Mouse (Mus musculus) neural tube, embryonic 11.5 days (tissue): ENCODE measurements around the gene Hba-a1. TPM values are rescaled to one million over a fixed set of nuclear protein-coding genes. Genes with fewer than 3 reads are reported as not detected.

Experiments
- ATAC-seq: fragments of 200-750 bp; cut with Nextera tagmentation; 2 replicates; pipeline ENCODE4 v1.8.0; 2017; ENCODE audit warnings: moderate number of reproducible peaks, mild to moderate bottlenecking, moderate TSS enrichment, moderate library complexity; ENCODE audit not compliant: insufficient read depth, low FRiP score, low TSS enrichment
- DNase-seq: peaks from one replicate; pipeline ENCODE4 v3.0.0-alpha.2; 2015; ENCODE audit warnings: low spot score
- H3K27ac ChIP-seq: fragments of 300-500 bp; sonication (generic); 2 replicates; pipeline ENCODE4 v1.5.1; 2014; ENCODE audit warnings: low read depth, mild to moderate bottlenecking, low read length
- H3K27me3 ChIP-seq: fragments of 300-500 bp; sonication (generic); 2 replicates; pipeline ENCODE4 v1.6.1; 2014; ENCODE audit warnings: mild to moderate bottlenecking, low read length, mixed read lengths; ENCODE audit not compliant: control insufficient read depth, insufficient read depth
- H3K36me3 ChIP-seq: fragments of 300-500 bp; sonication (generic); 2 replicates; pipeline ENCODE4 v1.6.1; 2014; ENCODE audit warnings: mild to moderate bottlenecking, low read length, moderate library complexity, mixed read lengths; ENCODE audit not compliant: control insufficient read depth, insufficient read depth
- H3K4me1 ChIP-seq: fragments of 300-500 bp; sonication (generic); 2 replicates; pipeline ENCODE4 v1.6.1; 2014; ENCODE audit warnings: low read length, mixed read lengths; ENCODE audit not compliant: control insufficient read depth, insufficient read depth
- H3K4me2 ChIP-seq: fragments of 300-500 bp; sonication (generic); 2 replicates; pipeline ENCODE4 v1.6.1; 2014; ENCODE audit warnings: low read depth, mild to moderate bottlenecking, moderate library complexity
- H3K4me3 ChIP-seq: fragments of 300-500 bp; sonication (generic); 2 replicates; pipeline ENCODE4 v1.5.1; 2014; ENCODE audit warnings: low read depth, low read length
- H3K9ac ChIP-seq: fragments of 300-500 bp; sonication (generic); 2 replicates; pipeline ENCODE4 v1.6.1; 2014; ENCODE audit warnings: mild to moderate bottlenecking, low read length
- H3K9me3 ChIP-seq: fragments of 300-500 bp; sonication (generic); 2 replicates; pipeline ENCODE4 v1.6.1; 2016; ENCODE audit warnings: low read length; ENCODE audit not compliant: control insufficient read depth
- WGBS: fragments of 180-500 bp; shearing (Covaris S2); extraction: QIAGEN DNeasy Blood & Tissue Kit; methylation state at CpG from one replicate; pipeline ENCODE4 v1.1.7; 2014; 5-methylcytosine and 5-hydroxymethylcytosine counted together
- polyA plus RNA-seq: library from polyadenylated mRNA; unstranded; fragments of >200 nt; fragmentation: Nextera tagmentation; extraction: Ambion mirVana; gene quantifications from 2 replicates; pipeline ENCODE4 v1.2.1, GENCODE M21; 2014

The Hba-a1 gene
- polyA plus RNA-seq, 1 experiment from 2014 or later = 2,190 TPM

- no peak overlapping the region for H3K4me2 ChIP-seq
- ATAC-seq (no peak), DNase-seq (no peak)
- H3K27ac ChIP-seq = no peak overlapping the region
- 0 out of 2 replicates have a peak, but pooled peaks cover 2% of the 10 kb centered on the region for H3K36me3 ChIP-seq
- 89% methylated on average over 8 of the region's 8 CpGs for WGBS
- H3K27me3 ChIP-seq = no peaks in the 10 kb centered on the region
- no peaks in the 10 kb centered on the region for H3K4me1 ChIP-seq
- H3K9ac ChIP-seq = no peak overlapping the region
- H3K9me3 ChIP-seq = no peaks in the 10 kb centered on the region
- no peak overlapping the region for H3K4me3 ChIP-seq
Measured at GRCm38 (mm10) chr11:32250880-32251763, 32.2 kb upstream of the Hba-a1 start.

- WGBS = 92% methylated on average over 1 of the region's 1 CpGs
- no peaks in the 10 kb centered on the region for H3K27me3 ChIP-seq
- H3K4me1 ChIP-seq = no peaks in the 10 kb centered on the region
- no peaks in the 10 kb centered on the region for H3K9me3 ChIP-seq
- H3K27ac ChIP-seq = no peak overlapping the region
- no peak overlapping the region for H3K4me2 ChIP-seq
- no peak for ATAC-seq
- no peaks in the 10 kb centered on the region for H3K36me3 ChIP-seq
- DNase-seq = no peak
- H3K9ac ChIP-seq = no peak overlapping the region
- no peak overlapping the region for H3K4me3 ChIP-seq
Measured at GRCm38 (mm10) chr11:32253121-32253520, 30.2 kb upstream of the Hba-a1 start.

- H3K27ac ChIP-seq = no peak overlapping the region
- no peaks in the 10 kb centered on the region for H3K4me1 ChIP-seq
- H3K9ac ChIP-seq = no peak overlapping the region
- no peak overlapping the region for H3K4me3 ChIP-seq
- H3K27me3 ChIP-seq = no peaks in the 10 kb centered on the region
- no peak overlapping the region for H3K4me2 ChIP-seq
- no peaks in the 10 kb centered on the region for H3K9me3 ChIP-seq
- 96% methylated on average over 1 of the region's 1 CpGs for WGBS
- no peak for DNase-seq
- ATAC-seq = no peak
- 0 out of 2 replicates have a peak, but pooled peaks cover 2% of the 10 kb centered on the region for H3K36me3 ChIP-seq
Measured at GRCm38 (mm10) chr11:32256146-32256545, 27.2 kb upstream of the Hba-a1 start.

- 89% methylated on average over 3 of the region's 3 CpGs for WGBS
- Histone ChIP-seq H3K27ac (no peak overlapping the region), H3K4me2 (no peak overlapping the region), H3K36me3 (0 out of 2 replicates have a peak, but pooled peaks cover 2% of the 10 kb centered on the region), H3K4me3 (no peak overlapping the region), H3K9me3 (no peaks in the 10 kb centered on the region), H3K4me1 (no peaks in the 10 kb centered on the region), H3K27me3 (no peaks in the 10 kb centered on the region), H3K9ac (no peak overlapping the region)
- no peak for ATAC-seq
- DNase-seq = no peak
Measured at GRCm38 (mm10) chr11:32256566-32256965, 26.7 kb upstream of the Hba-a1 start.

- H3K36me3 ChIP-seq = 0 out of 2 replicates have a peak, but pooled peaks cover 5% of the 10 kb centered on the region
- no peak overlapping the region for H3K9ac ChIP-seq
- no peaks in the 10 kb centered on the region for H3K9me3 ChIP-seq
- no peak overlapping the region for H3K27ac ChIP-seq
- H3K4me1 ChIP-seq = no peaks in the 10 kb centered on the region; the same call in 1 of the 2 replicates
- no peak overlapping the region for H3K4me2 ChIP-seq
- ATAC-seq (no peak), DNase-seq (no peak)
- 76% methylated on average over 10 of the region's 10 CpGs for WGBS
- H3K4me3 ChIP-seq = no peak overlapping the region
- no peaks in the 10 kb centered on the region for H3K27me3 ChIP-seq
Measured at GRCm38 (mm10) chr11:32262674-32263415, 20.5 kb upstream of the Hba-a1 start.

GRCm38 (mm10) chr11:32265117-32265738 is 18.1 kb upstream of the Hba-a1 start:
- Histone ChIP-seq H3K36me3 (0 out of 2 replicates have a peak, but pooled peaks cover 4% of the 10 kb centered on the region), H3K27me3 (no peaks in the 10 kb centered on the region), H3K27ac (no peak overlapping the region), H3K4me3 (no peak overlapping the region), H3K9me3 (no peaks in the 10 kb centered on the region), H3K4me1 (no peaks in the 10 kb centered on the region; the same call in 1 of the 2 replicates), H3K9ac (no peak overlapping the region), H3K4me2 (no peak overlapping the region)
- ATAC-seq = no peak
- DNase-seq = no peak
- 92% methylated on average over 3 of the region's 3 CpGs for WGBS

- no peaks in the 10 kb centered on the region for H3K27me3 ChIP-seq
- H3K27ac ChIP-seq = no peak overlapping the region
- H3K36me3 ChIP-seq = 0 out of 2 replicates have a peak, but pooled peaks cover 3% of the 10 kb centered on the region
- no peaks in the 10 kb centered on the region for H3K9me3 ChIP-seq
- ATAC-seq (no peak), DNase-seq (no peak)
- H3K4me1 ChIP-seq = no peaks in the 10 kb centered on the region; the same call in 1 of the 2 replicates
- H3K4me3 ChIP-seq = no peak overlapping the region
- H3K4me2 ChIP-seq = no peak overlapping the region
- H3K9ac ChIP-seq = no peak overlapping the region
- WGBS = 93% methylated on average over 6 of the region's 6 CpGs
Measured at GRCm38 (mm10) chr11:32266194-32266593, 17.1 kb upstream of the Hba-a1 start.

- Histone ChIP-seq H3K4me3 (peak overlapping the region; percentile 68), H3K36me3 (0 out of 2 replicates have a peak, but pooled peaks cover 3% of the 10 kb centered on the region), H3K27ac (peak overlapping the region; percentile 95), H3K9me3 (no peaks in the 10 kb centered on the region), H3K9ac (peak overlapping the region; percentile 97), H3K4me2 (peak overlapping the region; percentile 43), H3K4me1 (no peaks in the 10 kb centered on the region; the same call in 1 of the 2 replicates), H3K27me3 (no peaks in the 10 kb centered on the region)
- WGBS = 33% methylated on average over 6 of the region's 6 CpGs
- DNase-seq = no peak
- ATAC-seq = no peak
Measured at GRCm38 (mm10) chr11:32266776-32267175, 16.5 kb upstream of the Hba-a1 start.
